Mouse (Mus musculus) yolk sac, embryonic 10.5 days (tissue): Measurements from ENCODE around the gene Pakap.

Experiments used
- DNase-seq: peaks from one replicate; pipeline ENCODE4 v3.0.0-alpha.2; 2017; ENCODE audit warnings: low spot score

The Pakap gene

DNA sequence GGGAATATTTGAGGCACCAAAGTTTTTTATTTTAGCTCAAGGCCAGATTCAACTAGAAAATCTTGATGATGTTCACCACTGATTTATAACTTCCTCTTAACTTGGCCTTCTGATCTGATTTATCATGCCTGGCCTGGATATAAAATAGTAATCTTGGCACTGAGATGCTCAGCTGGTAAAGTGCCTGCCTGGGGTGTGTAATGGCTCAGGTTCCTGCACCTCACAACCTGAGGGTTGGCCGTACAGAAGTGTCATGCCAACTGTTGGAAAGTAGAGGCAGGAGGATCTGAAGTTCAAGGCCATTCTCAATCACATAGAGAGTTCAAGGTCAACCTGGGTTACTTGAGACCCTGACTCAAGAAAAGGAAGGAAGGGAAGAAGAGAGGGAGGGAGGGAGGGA lies 57.3 kb downstream of the Pakap start:
- no peak for DNase-seq

DNA sequence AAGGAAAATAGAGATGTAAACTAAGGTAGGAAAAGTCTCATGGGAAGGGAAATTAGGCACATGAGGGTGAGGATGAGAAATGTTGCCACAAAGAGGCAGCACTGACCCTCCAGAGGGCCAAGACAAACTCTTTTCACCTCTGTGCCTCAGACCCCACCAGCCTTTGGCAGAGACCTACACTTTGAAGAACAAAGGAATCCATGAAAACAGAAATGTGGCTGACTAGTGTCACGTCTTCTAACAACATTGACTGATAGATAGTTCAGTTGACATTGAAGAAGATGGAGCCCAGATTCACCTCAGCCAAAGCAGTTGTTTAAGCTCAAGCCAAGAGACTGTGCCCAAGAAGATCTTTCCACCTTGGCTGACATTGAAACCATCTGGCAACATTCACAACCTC lies 57.8 kb downstream of the Pakap start:
- no peak for DNase-seq

DNA sequence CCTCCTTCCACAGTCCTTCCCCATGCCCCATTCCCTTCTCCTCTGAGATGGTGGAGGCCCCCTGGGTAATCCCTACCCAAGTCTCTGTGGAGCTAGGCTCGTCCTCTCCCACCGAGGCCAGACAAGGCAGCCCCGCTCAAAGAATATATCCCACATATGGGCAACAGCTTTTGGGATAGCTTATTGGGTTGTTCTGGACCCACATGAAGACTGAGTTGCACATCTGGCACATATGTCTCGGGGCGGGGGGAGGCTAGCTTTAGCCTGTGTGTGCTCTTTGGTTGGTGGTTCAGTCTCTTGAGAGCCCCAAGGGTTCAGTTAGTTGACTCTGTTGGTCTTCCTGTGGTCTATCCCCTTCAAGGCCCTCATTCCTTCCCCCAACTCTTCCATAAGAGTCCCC lies 58.9 kb downstream of the Pakap start:
- no peak for DNase-seq

DNA sequence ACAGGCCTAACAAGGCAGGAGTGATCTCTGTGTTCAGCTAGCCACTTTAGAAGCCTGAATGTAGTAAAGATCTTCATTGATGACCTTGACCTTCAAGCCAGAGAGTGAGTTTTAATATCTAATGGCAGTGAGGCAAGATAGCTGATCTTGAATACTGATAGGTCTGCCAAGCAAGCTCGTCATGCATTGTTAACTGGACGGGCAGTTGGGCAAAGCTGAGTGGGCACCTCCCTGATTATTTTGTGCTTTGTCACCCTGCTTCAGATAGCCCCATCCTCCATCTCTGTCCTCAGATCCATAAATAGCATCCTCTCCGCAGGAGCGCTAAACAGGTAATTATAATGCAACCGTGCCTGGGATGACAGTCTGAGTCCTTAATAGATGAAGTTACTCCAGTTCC lies 64.4 kb downstream of the Pakap start:
- DNase-seq: no peak

DNA sequence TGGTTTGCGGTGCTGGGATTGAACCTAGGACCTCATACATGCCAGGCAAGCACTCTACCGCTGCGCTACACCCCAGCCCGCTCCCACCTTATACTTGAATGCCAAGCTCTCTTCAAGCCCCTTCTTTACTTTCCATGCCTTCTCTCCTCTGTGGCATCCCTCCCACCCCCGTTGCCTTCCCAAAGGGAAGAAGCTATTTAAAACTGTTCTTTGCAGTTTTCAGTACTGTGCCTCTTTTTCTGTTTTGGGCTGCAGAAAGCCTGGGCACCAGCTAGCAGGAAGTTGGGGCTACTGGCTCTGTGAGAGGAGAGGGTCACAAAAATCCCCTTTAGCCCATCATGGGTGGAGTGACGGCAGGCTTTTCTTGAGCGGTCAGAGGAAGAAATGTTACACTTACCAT lies 65.1 kb downstream of the Pakap start:
- no peak for DNase-seq

- no peak for DNase-seq
Measured at GRCm38 (mm10) chr4:57634956-57635355, 67.0 kb downstream of the Pakap start.

DNA sequence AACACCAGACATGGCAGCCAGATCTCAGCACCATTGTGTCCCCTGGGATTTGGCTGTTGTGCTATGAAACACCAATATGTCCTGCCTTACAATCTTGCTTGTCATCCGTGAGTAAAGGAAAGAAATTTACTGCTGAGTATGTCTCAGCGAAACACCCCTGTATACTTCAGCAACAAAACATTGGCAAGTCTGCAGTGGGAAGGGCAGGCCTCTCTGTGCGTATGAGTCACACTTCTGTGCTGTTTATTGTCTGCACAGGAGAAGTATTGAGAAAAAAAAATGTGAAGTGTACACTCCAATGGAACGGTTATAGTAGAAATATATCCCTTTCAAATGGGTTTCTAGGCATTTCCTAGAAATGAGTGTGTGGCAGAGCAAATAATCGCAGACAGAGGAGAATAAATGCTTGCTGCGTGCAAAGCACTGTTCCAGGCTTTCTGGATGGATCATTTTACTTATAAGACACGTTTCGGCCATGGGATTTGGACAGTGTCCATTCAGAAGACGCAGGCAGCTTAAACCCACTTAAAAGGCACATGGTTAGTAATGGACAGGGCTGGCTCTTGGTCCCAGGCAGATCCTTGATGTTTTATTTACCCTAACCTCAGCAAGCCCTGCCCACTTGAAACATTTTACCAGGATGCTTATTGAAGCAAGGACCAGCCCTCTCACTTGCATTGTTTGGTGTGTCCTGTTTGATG lies 69.0 kb downstream of the Pakap start:
- no peak for DNase-seq

DNA sequence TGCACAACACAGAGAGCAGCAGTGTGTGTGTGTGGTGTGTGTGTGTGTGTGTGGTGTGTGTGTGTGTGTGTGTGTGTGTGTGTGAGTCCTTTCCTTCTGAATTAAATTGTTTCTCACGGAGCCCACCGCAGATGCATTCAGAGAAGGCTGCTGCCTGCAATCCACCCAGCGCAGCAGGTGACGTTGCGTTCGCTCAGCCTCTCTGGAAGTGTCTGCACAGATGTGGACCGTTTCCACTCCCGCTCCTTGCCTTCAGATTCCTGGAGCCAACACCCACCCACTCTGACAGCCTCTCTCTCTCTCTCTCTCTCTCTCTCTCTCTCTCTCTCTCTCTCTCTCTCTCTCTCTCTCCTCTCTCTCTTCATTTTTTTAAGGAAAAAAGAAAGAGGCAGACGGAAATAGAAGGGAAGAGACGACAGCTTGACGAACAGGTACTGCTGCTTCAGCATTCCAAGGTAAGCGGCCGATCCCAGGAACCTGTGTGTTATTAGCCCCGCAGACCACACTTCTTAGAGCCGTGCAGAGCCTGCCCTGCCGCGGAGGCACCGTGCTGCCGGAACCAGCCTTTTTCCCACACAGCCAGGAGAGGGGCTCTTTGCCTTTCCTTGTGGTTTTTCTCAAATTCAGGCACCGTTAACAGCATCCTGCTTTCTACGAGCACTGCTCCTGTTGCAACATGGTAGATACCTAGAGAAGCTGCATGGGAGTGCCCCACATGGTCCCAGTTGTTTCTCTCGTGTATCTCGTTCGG lies 69.8 kb downstream of the Pakap start:
- no peak for DNase-seq

DNA sequence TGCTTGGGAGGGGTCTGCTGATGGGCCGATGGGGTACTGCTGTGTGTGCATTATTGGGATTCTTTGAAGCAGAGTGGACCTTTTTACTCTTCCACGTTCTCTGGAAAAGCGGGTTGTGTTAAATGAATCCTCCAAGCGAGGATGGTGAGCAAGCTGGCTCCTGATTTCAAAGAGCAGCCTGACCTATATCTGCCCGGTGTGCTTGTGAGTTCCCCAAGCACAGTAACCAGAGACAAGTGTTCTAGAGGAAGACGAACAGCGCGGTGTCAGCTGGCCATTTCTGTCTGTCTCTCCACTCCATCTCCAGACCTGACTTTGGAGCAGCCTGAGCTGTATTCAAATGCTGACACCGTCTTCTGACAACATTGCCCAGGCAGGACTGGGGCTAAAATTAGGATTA lies 71.0 kb downstream of the Pakap start:
- no peak for DNase-seq

GRCm38 (mm10) chr4:57640222-57640621 lies 72.2 kb downstream of the Pakap start:
- DNase-seq: no peak

DNA sequence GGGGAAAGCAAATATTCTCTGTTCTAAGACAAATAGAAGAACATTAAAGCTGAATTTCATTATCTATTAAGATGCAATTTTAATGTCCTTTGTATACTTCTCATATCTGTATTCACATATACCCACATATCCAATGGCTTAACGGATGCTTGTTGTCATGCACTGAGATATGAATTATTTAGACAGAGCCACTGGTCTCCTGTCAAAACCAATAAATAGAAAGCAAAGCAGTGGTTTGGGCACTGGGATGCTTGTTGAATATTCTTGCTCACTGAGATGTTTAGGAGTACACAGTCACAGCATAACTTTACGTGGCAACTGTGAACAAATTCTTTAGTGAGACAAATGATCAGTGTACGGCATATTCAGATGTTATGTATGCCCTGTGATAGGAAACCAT lies 73.0 kb downstream of the Pakap start:
- no peak for DNase-seq

- no peak for DNase-seq
Measured at GRCm38 (mm10) chr4:57650994-57651393, 83.0 kb downstream of the Pakap start.

GRCm38 (mm10) chr4:57651547-57651946 lies 83.6 kb downstream of the Pakap start:
- no peak for DNase-seq

GRCm38 (mm10) chr4:57652185-57652904 lies 84.4 kb downstream of the Pakap start:
- no peak for DNase-seq

- DNase-seq: no peak
Measured at GRCm38 (mm10) chr4:57655966-57656365, 88.0 kb downstream of the Pakap start.

- DNase-seq: no peak
Measured at GRCm38 (mm10) chr4:57656388-57656787, 88.4 kb downstream of the Pakap start.

- no peak for DNase-seq
Measured at GRCm38 (mm10) chr4:57656861-57657260, 88.9 kb downstream of the Pakap start.

DNA sequence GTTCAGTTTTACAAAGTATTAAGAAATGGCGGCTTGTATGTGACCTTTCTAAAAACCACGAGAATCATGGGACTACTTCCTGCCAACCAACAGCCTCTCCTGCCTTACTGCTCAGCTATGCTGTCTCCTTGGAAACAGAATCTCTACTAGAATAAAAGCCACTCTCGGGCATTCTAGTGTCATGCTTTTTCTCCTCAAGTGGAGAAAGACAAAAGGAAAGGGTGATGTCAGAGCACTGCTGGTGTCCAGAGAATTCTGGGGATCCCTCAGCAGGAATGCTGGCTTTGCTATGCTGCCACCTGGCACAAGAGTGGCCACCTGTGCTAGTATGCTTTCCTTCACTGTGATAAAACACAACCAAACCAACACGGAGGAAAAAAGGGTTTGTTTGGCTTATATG lies 92.5 kb downstream of the Pakap start:
- DNase-seq: no peak

DNA sequence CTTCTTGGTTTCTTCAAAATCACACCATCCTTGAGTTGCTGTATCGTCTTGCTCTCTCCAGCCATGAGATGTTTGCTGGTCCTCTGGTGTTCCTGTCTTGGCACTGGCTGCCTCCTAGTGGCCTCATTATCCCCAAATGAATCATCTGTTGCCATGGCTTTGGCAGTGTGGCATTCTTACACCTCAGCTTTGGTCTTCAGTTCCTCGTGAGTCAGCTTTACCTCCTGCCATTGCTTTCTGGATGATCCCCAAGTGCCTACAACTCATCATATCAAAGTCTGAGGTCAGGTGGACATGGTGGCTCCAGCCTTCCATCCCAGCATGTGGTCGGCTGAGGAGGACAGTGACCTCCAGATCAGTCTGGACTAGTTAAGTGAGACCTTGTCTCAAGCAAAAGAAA lies 98.1 kb downstream of the Pakap start:
- DNase-seq: no peak

- peak; percentile 31 for DNase-seq
Measured at GRCm38 (mm10) chr4:57670813-57671469, 103.0 kb downstream of the Pakap start.

DNA sequence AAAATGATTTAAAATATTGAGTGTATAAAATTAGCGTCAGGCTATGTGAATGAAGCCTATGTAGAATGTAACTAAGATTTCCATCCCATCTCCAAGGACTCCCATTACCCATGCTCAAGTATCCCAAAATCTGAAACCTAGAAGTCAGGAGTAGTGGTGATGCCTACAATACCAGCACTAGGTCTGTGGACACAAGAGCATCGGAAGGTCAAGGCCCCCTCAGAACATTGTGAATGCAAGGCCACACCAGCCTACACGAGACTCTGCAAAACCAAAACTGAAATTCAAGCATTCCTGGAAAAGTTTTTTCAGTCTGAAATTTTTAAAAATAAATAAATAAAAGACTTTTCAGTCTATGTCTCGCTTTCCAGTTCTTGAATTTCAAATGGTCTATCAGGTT lies 104.6 kb downstream of the Pakap start:
- DNase-seq: no peak
